Comparison of ENCODE assay signal across 8 mouse cellular contexts in the genomic region with DNA sequence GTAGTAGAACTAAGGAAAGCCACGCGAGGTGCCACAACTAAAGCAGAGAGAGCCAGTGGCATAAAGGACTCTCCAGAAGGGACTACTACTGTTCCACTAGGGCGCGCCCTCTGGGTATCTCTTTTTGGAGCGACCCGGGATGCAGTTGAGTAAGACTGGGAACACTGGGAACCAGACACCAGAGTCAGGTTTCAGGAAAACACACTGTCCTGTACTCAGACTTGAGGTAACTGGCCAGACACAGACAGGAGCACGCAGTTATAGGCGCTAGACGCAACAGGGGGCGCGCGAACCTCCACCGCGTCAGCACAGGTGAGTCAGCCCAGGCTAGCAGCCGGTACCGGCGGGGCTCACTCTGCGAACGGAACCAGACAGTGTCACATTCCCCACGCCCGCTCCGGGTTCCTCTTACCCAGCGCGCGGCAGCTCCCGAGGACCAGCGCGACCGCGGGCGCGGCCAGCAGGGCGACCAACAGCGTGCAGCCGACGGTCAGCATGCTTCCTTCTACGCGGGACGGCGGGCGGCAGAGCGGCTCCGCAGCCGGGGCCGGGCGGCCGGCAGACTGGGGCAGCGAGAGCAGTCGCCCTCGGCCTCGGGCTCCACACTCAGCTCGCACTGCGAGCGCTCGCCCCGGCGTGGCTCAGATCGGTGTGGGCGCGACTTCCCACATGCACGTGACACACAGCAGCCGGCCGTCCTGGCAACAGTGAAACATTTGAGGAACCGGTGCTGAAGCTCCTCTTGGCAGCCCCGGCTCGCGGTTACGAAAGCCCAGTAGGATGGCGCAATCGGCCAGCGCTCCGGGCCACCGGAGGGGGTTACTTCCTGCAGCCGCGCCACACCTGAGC. TPM values are rescaled to one million over a fixed set of nuclear protein-coding genes. Genes with fewer than 3 reads are reported as not detected.
DNase-seq lines count a peak whose midpoint lies in the region; ATAC-seq lines count a peak whose summit lies in the region.

Gene Il6ra, minus strand, starts transcription at position 654 of the 849 bp plus-strand sequence.

- peak; percentile 79 for ATAC-seq in megakaryocyte, adult 5-6 weeks (ENCODE audit: poor library complexity, severe bottlenecking)

- peak; percentile 53 for DNase-seq in WW6 (ENCODE audit: low read depth, low spot score)
- peak; percentile 39 to 54 for DNase-seq in cerebellum, postnatal 4 days (ENCODE audit: low spot score in 2 of 2)
- peak; percentile 82 for DNase-seq in gastrocnemius, postnatal 10 days
- peak; percentile 88 for DNase-seq in induced T-regulatory cell, adult 2 months (ENCODE audit: low read depth)
- DNase-seq in left cerebral cortex, adult 8-10 months (ENCODE audit: low spot score in 2 of 2): peak; percentile 33 to 62
- DNase-seq in right cerebral cortex, adult 18-20 months: peak; percentile 82
- DNase-seq in urinary bladder, adult 2 months (ENCODE audit: low spot score): peak; percentile 85

RNA-seq across cellular contexts. Expression of gene Il6ra, which starts in this region (rescaled TPM):
- 1 to 10 TPM; 2.4 to 3.1 TPM for total RNA-seq in gastrocnemius, postnatal 10 days (2021)
- 1 to 10 TPM; 3.8 to 6.6 (median 5.3) TPM for total RNA-seq in left cerebral cortex, adult 8-10 months (2022)
- total RNA-seq in megakaryocyte, adult 5-6 weeks (2015): 147 and 166 TPM in 2 replicates
- 63.8 and 71.2 TPM in 2 replicates for total RNA-seq in megakaryocyte, adult 5-6 weeks (2017)
- 5.3 and 7.9 TPM in 2 replicates for polyA plus RNA-seq in urinary bladder, adult 2 months (2012; rRNA removed)

Comparison
In these comparisons a context has a peak if more than half of its experiments do, and no peak if none do; other contexts are left out.
1. Peak in every context shown above with its lines: DNase-seq and ATAC-seq.
2. RNA of gene Il6ra (total RNA-seq): 63.8 to 166 TPM in megakaryocyte, adult 5-6 weeks; 3.8 to 6.6 TPM in left cerebral cortex, adult 8-10 months and 2.4 to 3.1 TPM in gastrocnemius, postnatal 10 days; every median in the first group is over 4 times any median in the second.